Comparison of ENCODE assay signal across 22 mouse cellular contexts in the genomic region with DNA sequence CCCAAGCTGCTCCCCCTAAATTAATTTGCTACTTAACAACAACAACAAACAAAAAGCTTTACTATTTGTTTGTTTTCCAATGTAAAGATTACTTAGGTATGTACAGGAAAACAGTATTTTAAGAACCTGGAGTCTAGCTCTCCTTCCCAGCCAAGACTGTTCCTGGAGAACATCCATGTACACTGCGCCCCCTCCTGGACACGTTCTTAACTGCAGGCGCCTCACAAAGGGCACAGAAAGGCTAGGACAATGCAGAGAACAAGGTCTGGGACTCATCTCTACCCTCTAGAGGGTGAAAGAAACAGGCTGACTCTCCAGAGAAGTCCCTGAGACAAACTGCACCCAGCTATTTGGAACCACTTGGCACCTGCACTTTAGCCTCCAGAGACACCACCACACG. TPM values are rescaled to one million over a fixed set of nuclear protein-coding genes. Genes with fewer than 3 reads are reported as not detected.
DNase-seq lines count a peak whose midpoint lies in the region; ATAC-seq and TF ChIP-seq lines count a peak whose summit lies in the region.
"Not testable (repeated sequence)": the region's sequence is repeated elsewhere in the genome, so short reads cannot be mapped to it uniquely, and the experiment has no call there.
"Had no signal": no experiment of that assay in that cellular context is flagged by ENCODE, and none has a peak within 500 bp of the region (broad histone marks: within the 10 kb centered on the region; RNA-seq: fewer than 3 reads in every experiment).

No protein-coding gene starts in this region.

- not testable (repeated sequence) for H3K27ac ChIP-seq in ES-E14 (ENCODE audit: insufficient read depth, low read depth, low read length, poor library complexity, severe bottlenecking); gastrocnemius, adult 2 months; liver, adult 2 months (replicated peaks; ENCODE audit: insufficient read depth, low read depth, low read length); midbrain, postnatal 0 days (ENCODE audit: low read depth, low read length)

- WGBS in liver, adult 2 months: 34% methylated on average over 4 of the region's 4 CpGs
- WGBS in midbrain, postnatal 0 days: 49% methylated on average over 4 of the region's 4 CpGs

- peak; percentile 20; the same call in 1 of the 2 replicates for TF ChIP-seq CTCF in gastrocnemius, adult 2 months (IDR thresholded peaks at IDR 0.05)
- peak; percentile 4; the same call in 1 of the 2 replicates for TF ChIP-seq CTCF in liver, adult 2 months (IDR thresholded peaks at IDR 0.05; ENCODE audit: low read depth, low read length)
- peak; percentile 30; the same call in 1 of the 2 replicates for TF ChIP-seq CTCF in midbrain, postnatal 0 days (IDR thresholded peaks at IDR 0.05)

- not testable (repeated sequence) for TF ChIP-seq POLR2A in liver, adult 2 months (IDR thresholded peaks at IDR 0.05; ENCODE audit: extremely low read depth, insufficient read depth, low read length)

- H3K36me3 ChIP-seq in ES-E14 (ENCODE audit: control insufficient read depth, insufficient read depth, low read length, poor library complexity, severe bottlenecking); liver, adult 2 months (ENCODE audit: control insufficient read depth, insufficient read depth, low read length); midbrain, postnatal 0 days (ENCODE audit: insufficient read depth, low read length): not testable (repeated sequence)

- H3K9ac ChIP-seq in ES-E14 (ENCODE audit: insufficient read depth, low read depth, low read length, poor library complexity, severe bottlenecking); liver, adult 2 months (ENCODE audit: low read depth, low read length); midbrain, postnatal 0 days (replicated peaks; ENCODE audit: low read length, poor library complexity, severe bottlenecking): not testable (repeated sequence)

- ATAC-seq in midbrain, postnatal 0 days (ENCODE audit: low FRiP score): not testable (repeated sequence)

- H3K4me2 ChIP-seq in midbrain, postnatal 0 days (ENCODE audit: low read depth, low read length, poor library complexity, severe bottlenecking): not testable (repeated sequence)

- intact Hi-C loops in gastrocnemius, adult 2 months (cut with DNase I): not testable (repeated sequence)

- not testable (repeated sequence) for H3K4me3 ChIP-seq in ES-E14 (ENCODE audit: insufficient read depth in 1 of 2, low read depth in 1 of 2, low read length in 2 of 2, poor library complexity in 1 of 2, severe bottlenecking in 1 of 2); gastrocnemius, adult 2 months; liver, adult 2 months (ENCODE audit: insufficient read depth, low read depth, low read length); midbrain, postnatal 0 days (ENCODE audit: low read depth, low read length)

- peak; percentile 2 for DNase-seq in ES-E14 (ENCODE audit: low read depth, low spot score)
- DNase-seq in adrenal gland, postnatal 14 days: peak; percentile 5
- peak; percentile 16 for DNase-seq in gastrocnemius, adult 2 months
- DNase-seq in kidney, adult 9 months: peak; percentile 10
- DNase-seq in liver, adult 2 months (ENCODE audit: extremely low read depth, low read depth, low spot score); midbrain, postnatal 0 days (ENCODE audit: low spot score): not testable (repeated sequence)
- peak; percentile 17 for DNase-seq in testis, postnatal 14 days (ENCODE audit: low spot score)

- H3K79me2 ChIP-seq in liver, adult 2 months (ENCODE audit: control insufficient read depth, insufficient read depth, low read length): not testable (repeated sequence)

- not testable (repeated sequence) for H3K4me1 ChIP-seq in ES-E14 (ENCODE audit: control insufficient read depth in 2 of 2, insufficient read depth in 2 of 2, low read length in 2 of 2, poor library complexity in 1 of 2); liver, adult 2 months (ENCODE audit: control insufficient read depth, insufficient read depth, low read length); midbrain, postnatal 0 days (ENCODE audit: insufficient read depth, low read length)

- not testable (repeated sequence) for H3K9me3 ChIP-seq in ES-E14 (ENCODE audit: control insufficient read depth, insufficient read depth, low read depth, low read length); midbrain, postnatal 0 days (ENCODE audit: low read length)

- not testable (repeated sequence) for H3K27me3 ChIP-seq in liver, adult 2 months (ENCODE audit: control insufficient read depth, insufficient read depth, low read length); midbrain, postnatal 0 days (ENCODE audit: insufficient read depth, low read length)

- in situ Hi-C loops in ES-E14 (cut with MboI; ENCODE audit: low sequenced_read_pairs in 2 of 2, unreplicated experiment in 2 of 2): not testable (repeated sequence)

RNA-seq across cellular contexts. Expression of gene Fthl17b, which starts 1.8 kb away (rescaled TPM):
- total RNA-seq in ES-E14 (2012; rRNA removed): not detected in 2 replicates
- not detected in 2 replicates for total RNA-seq in adrenal gland, postnatal 14 days (2021)
- total RNA-seq in gastrocnemius, adult 2 months (2021): not detected
- not detected in 2 replicates for total RNA-seq in liver, adult 2 months (2014; rRNA removed)
- polyA plus RNA-seq in liver, adult 2 months (2012; rRNA removed): not detected in 2 replicates
- total RNA-seq in midbrain, postnatal 0 days (2014; rRNA removed): not detected in 2 replicates
- polyA plus RNA-seq in midbrain, postnatal 0 days (2015; fragmentation: Nextera tagmentation; extraction: Ambion mirVana): not detected in 2 replicates
- total RNA-seq: adrenal gland, postnatal 36 days; gastrocnemius, postnatal 14 days; heart, adult 8-10 months; left cerebral cortex, adult 8-10 months had no signal
- polyA plus RNA-seq: embryonic facial prominence, embryonic 15.5 days; forebrain, embryonic 10.5 days; heart, embryonic 16.5 days; hindbrain, embryonic 10.5 days; intestine, embryonic 14.5 days; kidney, embryonic 16.5 days; limb, embryonic 13.5 days; liver, embryonic 16.5 days; midbrain, embryonic 12.5 days; neural tube, embryonic 14.5 days; thymus, adult 2 months had no signal

RNA-seq across cellular contexts. Expression of gene Fthl17c, which starts 11.7 kb away (rescaled TPM):
- total RNA-seq in ES-E14 (2012; rRNA removed): 20.3 and 41.0 TPM in 2 replicates
- not detected in 2 replicates for total RNA-seq in adrenal gland, postnatal 14 days (2021)
- total RNA-seq in gastrocnemius, adult 2 months (2021): not detected
- total RNA-seq in liver, adult 2 months (2014; rRNA removed): not detected in 2 replicates
- not detected in 2 replicates for polyA plus RNA-seq in liver, adult 2 months (2012; rRNA removed)
- not detected in 2 replicates for total RNA-seq in midbrain, postnatal 0 days (2014; rRNA removed)
- polyA plus RNA-seq in midbrain, postnatal 0 days (2015; fragmentation: Nextera tagmentation; extraction: Ambion mirVana): not detected in 2 replicates
- total RNA-seq: adrenal gland, postnatal 36 days; gastrocnemius, postnatal 14 days; heart, adult 8-10 months; left cerebral cortex, adult 8-10 months had no signal
- polyA plus RNA-seq: embryonic facial prominence, embryonic 15.5 days; forebrain, embryonic 10.5 days; heart, embryonic 16.5 days; hindbrain, embryonic 10.5 days; intestine, embryonic 14.5 days; kidney, embryonic 16.5 days; limb, embryonic 13.5 days; liver, embryonic 16.5 days; midbrain, embryonic 12.5 days; neural tube, embryonic 14.5 days; thymus, adult 2 months had no signal

RNA-seq across cellular contexts. Expression of gene Fthl17d, which starts 21.9 kb away (rescaled TPM):
- total RNA-seq in ES-E14 (2012; rRNA removed): 4.2 and 5.5 TPM in 2 replicates
- total RNA-seq in adrenal gland, postnatal 14 days (2021): not detected in 2 replicates
- total RNA-seq in gastrocnemius, adult 2 months (2021): not detected
- total RNA-seq in liver, adult 2 months (2014; rRNA removed): not detected in 2 replicates
- polyA plus RNA-seq in liver, adult 2 months (2012; rRNA removed): not detected in 2 replicates
- not detected in 2 replicates for total RNA-seq in midbrain, postnatal 0 days (2014; rRNA removed)
- polyA plus RNA-seq in midbrain, postnatal 0 days (2015; fragmentation: Nextera tagmentation; extraction: Ambion mirVana): not detected in 2 replicates
- total RNA-seq: adrenal gland, postnatal 36 days; gastrocnemius, postnatal 14 days; heart, adult 8-10 months; left cerebral cortex, adult 8-10 months had no signal
- polyA plus RNA-seq: embryonic facial prominence, embryonic 15.5 days; forebrain, embryonic 10.5 days; heart, embryonic 16.5 days; hindbrain, embryonic 10.5 days; intestine, embryonic 14.5 days; kidney, embryonic 16.5 days; limb, embryonic 13.5 days; liver, embryonic 16.5 days; midbrain, embryonic 12.5 days; neural tube, embryonic 14.5 days; thymus, adult 2 months had no signal

Comparison
In these comparisons a context has a peak if more than half of its experiments do, and no peak if none do; other contexts are left out.
1. RNA of gene Fthl17c, which starts 11.7 kb away (total RNA-seq): 20.3 to 41.0 TPM in ES-E14; not detected in adrenal gland, postnatal 14 days, not detected in gastrocnemius, adult 2 months, not detected in liver, adult 2 months and not detected in midbrain, postnatal 0 days; every median in the first group is over 10 times any median in the second.
2. Peak in every context shown above with its lines, with median percentiles within 50 percentile points of each other: CTCF ChIP-seq.